Mouse (Mus musculus) kidney, postnatal 0 days (tissue): Measurements from ENCODE around the gene Trim9. TPM values are rescaled to one million over a fixed set of nuclear protein-coding genes. Genes with fewer than 3 reads are reported as not detected.

Experiments
- ATAC-seq: fragments of 200-750 bp; cut with Nextera tagmentation; replicated peaks from 2 replicates; pipeline ENCODE4 v1.8.0; 2017; ENCODE audit warnings: low read depth, moderate number of reproducible peaks, moderate TSS enrichment, moderate library complexity; ENCODE audit not compliant: low FRiP score
- DNase-seq: peaks from one replicate; pipeline ENCODE4 v3.0.0-alpha.2; 2016; ENCODE audit warnings: low spot score
- H3K27ac ChIP-seq: fragments of 300-500 bp; sonication (generic); 2 replicates; pipeline ENCODE4 v1.5.1; 2014; ENCODE audit warnings: mild to moderate bottlenecking
- H3K27me3 ChIP-seq: fragments of 300-500 bp; sonication (generic); 2 replicates; pipeline ENCODE4 v1.6.1; 2014; ENCODE audit warnings: low read length, mixed read lengths; ENCODE audit not compliant: insufficient read depth
- H3K36me3 ChIP-seq: fragments of 300-500 bp; sonication (generic); 2 replicates; pipeline ENCODE4 v1.6.1; 2014; ENCODE audit warnings: low read length, mixed read lengths; ENCODE audit not compliant: insufficient read depth
- H3K4me1 ChIP-seq: fragments of 300-500 bp; sonication (generic); replicated peaks from 2 replicates; pipeline ENCODE4 v1.6.1; 2014; ENCODE audit warnings: antibody characterized with exemption, low read length, mixed read lengths; ENCODE audit not compliant: insufficient read depth
- H3K4me2 ChIP-seq: fragments of 300-500 bp; sonication (generic); 2 replicates; pipeline ENCODE4 v1.6.1; 2014; ENCODE audit warnings: mild to moderate bottlenecking, low read length, moderate library complexity, mixed read lengths
- H3K4me3 ChIP-seq: fragments of 300-500 bp; sonication (generic); replicated peaks from 2 replicates; pipeline ENCODE4 v1.5.1; 2014; ENCODE audit warnings: low read depth, low read length
- H3K9ac ChIP-seq: fragments of 300-500 bp; sonication (generic); 2 replicates; pipeline ENCODE4 v1.6.1; 2014; ENCODE audit warnings: low read depth, low read length
- H3K9me3 ChIP-seq: fragments of 300-500 bp; sonication (generic); replicated peaks from 2 replicates; pipeline ENCODE4 v1.6.1; 2016; ENCODE audit warnings: low read length, inconsistent platforms, mixed read lengths
- CTCF ChIP-seq: IDR thresholded peaks from 2 replicates; pipeline ENCODE4 v1.5.1; 2016; ENCODE audit warnings: antibody characterized with exemption, low read depth, mild to moderate bottlenecking, moderate library complexity
- WGBS: fragments of 180-500 bp; shearing (Covaris S2); extraction: QIAGEN DNeasy Blood & Tissue Kit; methylation state at CpG from one replicate; pipeline ENCODE4 v1.1.7; 2014; 5-methylcytosine and 5-hydroxymethylcytosine counted together
- polyA plus RNA-seq: library from polyadenylated mRNA; unstranded; fragments of >200 nt; fragmentation: Nextera tagmentation; extraction: Ambion mirVana; gene quantifications from 2 replicates; pipeline ENCODE4 v1.2.1, GENCODE M21; 2015

Gene Trim9
- polyA plus RNA-seq, 1 experiment from 2014 or later = 2.3 TPM

DNA sequence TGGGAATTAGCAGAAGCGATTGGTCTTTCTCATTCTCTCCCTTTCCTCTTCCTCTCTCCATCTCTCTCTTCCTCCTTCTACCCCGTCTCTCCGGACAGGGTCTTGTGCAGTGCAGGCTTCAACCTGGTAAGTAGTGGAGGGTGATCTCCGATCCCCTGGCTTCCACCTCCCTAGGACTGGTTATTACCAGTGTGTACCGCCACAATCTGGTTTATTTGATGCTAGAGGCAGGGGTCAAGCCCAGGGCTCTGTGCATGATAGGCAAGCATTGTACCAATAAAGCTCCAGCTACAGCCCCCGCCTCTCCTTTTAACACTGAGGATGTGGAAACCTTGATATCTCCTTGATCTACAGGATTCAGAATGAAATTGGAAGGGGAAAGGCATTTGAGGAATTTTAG is 133.8 kb downstream of the Trim9 start:
- no peak for ATAC-seq
- no peak for TF ChIP-seq CTCF
- H3K4me2 ChIP-seq = no peak overlapping the region
- no peak overlapping the region for H3K9ac ChIP-seq
- WGBS = 70% methylated on average over 6 of the region's 6 CpGs
- DNase-seq = no peak
- no peaks in the 10 kb centered on the region for H3K27me3 ChIP-seq
- H3K4me3 ChIP-seq = no peak overlapping the region
- no peak overlapping the region for H3K27ac ChIP-seq
- H3K4me1 ChIP-seq = no peaks in the 10 kb centered on the region
- peaks cover 12% of the 10 kb centered on the region for H3K36me3 ChIP-seq
- H3K9me3 ChIP-seq = no peaks in the 10 kb centered on the region

DNA sequence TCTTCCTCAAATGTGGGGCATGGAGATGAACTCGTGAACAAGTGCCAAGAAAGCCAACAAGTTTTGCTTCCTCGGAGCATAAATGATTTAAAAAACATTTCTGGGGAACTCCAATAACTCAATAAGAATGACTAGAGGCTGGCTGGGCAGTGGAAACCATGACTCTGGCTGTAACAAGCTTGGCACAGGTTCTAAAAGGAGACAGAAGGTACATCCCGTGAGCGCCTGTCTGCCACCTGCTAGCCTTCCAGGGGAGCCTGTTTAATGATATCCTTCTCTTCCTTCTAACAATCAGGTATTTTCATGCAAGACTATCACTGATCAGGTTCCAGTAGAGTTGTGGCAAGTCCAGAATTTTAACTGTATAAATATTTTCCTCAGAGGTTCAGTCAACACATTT is 134.9 kb downstream of the Trim9 start:
- no peak overlapping the region for H3K4me2 ChIP-seq
- no peak for ATAC-seq
- H3K9me3 ChIP-seq = no peaks in the 10 kb centered on the region
- no peaks in the 10 kb centered on the region for H3K27me3 ChIP-seq
- H3K4me3 ChIP-seq = no peak overlapping the region
- 80% methylated on average over 4 of the region's 4 CpGs for WGBS
- TF ChIP-seq CTCF = no peak
- DNase-seq = no peak
- H3K27ac ChIP-seq = no peak overlapping the region
- H3K36me3 ChIP-seq = peaks cover 6% of the 10 kb centered on the region; the same call in 1 of the 2 replicates
- no peaks in the 10 kb centered on the region for H3K4me1 ChIP-seq
- H3K9ac ChIP-seq = no peak overlapping the region

- Histone ChIP-seq H3K36me3 (0 out of 2 replicates have a peak, but pooled peaks cover 2% of the 10 kb centered on the region), H3K27me3 (no peaks in the 10 kb centered on the region), H3K4me1 (no peaks in the 10 kb centered on the region), H3K9ac (no peak overlapping the region), H3K4me3 (no peak overlapping the region), H3K27ac (no peak overlapping the region), H3K9me3 (no peaks in the 10 kb centered on the region), H3K4me2 (no peak overlapping the region)
- ATAC-seq (no peak), DNase-seq (no peak)
- no peak for TF ChIP-seq CTCF
- 35% methylated on average over 5 of the region's 5 CpGs for WGBS
Measured at GRCm38 (mm10) chr12:70208214-70208613, 139.2 kb downstream of the Trim9 start.

GRCm38 (mm10) chr12:70204433-70204832 is 143.0 kb downstream of the Trim9 start:
- no peak for TF ChIP-seq CTCF
- ATAC-seq (no peak), DNase-seq (no peak)
- no peaks in the 10 kb centered on the region for H3K9me3 ChIP-seq
- 0 out of 2 replicates have a peak, but pooled peaks cover 6% of the 10 kb centered on the region for H3K36me3 ChIP-seq
- H3K27ac ChIP-seq = no peak overlapping the region
- 78% methylated on average over 8 of the region's 8 CpGs for WGBS
- no peak overlapping the region for H3K4me2 ChIP-seq
- H3K4me1 ChIP-seq = no peaks in the 10 kb centered on the region
- H3K27me3 ChIP-seq = no peaks in the 10 kb centered on the region
- H3K4me3 ChIP-seq = no peak overlapping the region
- H3K9ac ChIP-seq = no peak overlapping the region

DNA sequence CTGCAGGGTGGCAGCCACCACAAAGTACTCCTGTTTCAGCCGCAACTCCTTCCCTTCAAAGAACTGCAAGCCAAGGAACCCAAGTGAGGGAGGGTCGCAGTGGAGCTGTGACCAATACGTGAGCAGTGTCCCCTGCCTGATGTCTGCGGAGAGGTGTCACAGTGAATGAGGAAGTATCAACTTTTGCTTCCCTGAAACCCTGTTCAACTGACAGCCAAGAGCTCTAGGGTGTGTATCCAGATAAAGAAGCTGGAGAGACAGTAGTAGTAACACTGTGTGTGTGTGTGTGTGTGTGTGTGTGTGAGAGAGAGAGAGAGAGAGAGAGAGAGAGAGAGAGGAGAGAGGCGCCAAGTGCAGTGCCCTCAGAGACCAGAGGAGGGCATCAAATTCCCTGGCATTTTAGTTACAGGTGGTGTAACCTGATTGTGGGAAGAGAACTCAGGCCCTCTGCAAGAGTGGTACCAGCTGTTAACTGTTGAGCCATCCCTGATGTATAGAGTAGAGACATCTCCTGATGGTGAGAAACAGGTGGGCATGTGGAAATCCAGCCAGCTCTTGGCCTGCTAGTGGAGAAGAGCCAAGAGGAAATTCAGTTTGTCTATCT is 145.4 kb downstream of the Trim9 start:
- 71% methylated on average over 5 of the region's 5 CpGs for WGBS
- H3K27me3 ChIP-seq = no peaks in the 10 kb centered on the region
- no peak for ATAC-seq
- H3K9ac ChIP-seq = no peak overlapping the region
- H3K4me3 ChIP-seq = no peak overlapping the region
- no peak for DNase-seq
- H3K4me1 ChIP-seq = no peaks in the 10 kb centered on the region
- TF ChIP-seq CTCF = peak; percentile 53
- 0 out of 2 replicates have a peak, but pooled peaks cover 16% of the 10 kb centered on the region for H3K36me3 ChIP-seq
- H3K9me3 ChIP-seq = no peaks in the 10 kb centered on the region
- H3K4me2 ChIP-seq = no peak overlapping the region
- H3K27ac ChIP-seq = no peak overlapping the region

GRCm38 (mm10) chr12:70196341-70196740 is 151.1 kb downstream of the Trim9 start:
- H3K4me2 ChIP-seq = no peak overlapping the region
- no peaks in the 10 kb centered on the region for H3K4me1 ChIP-seq
- ATAC-seq (no peak), DNase-seq (no peak)
- no peak overlapping the region for H3K27ac ChIP-seq
- 84% methylated on average over 5 of the region's 5 CpGs for WGBS
- H3K9ac ChIP-seq = no peak overlapping the region
- H3K4me3 ChIP-seq = no peak overlapping the region
- no peak for TF ChIP-seq CTCF
- H3K9me3 ChIP-seq = no peaks in the 10 kb centered on the region
- H3K27me3 ChIP-seq = no peaks in the 10 kb centered on the region
- H3K36me3 ChIP-seq = peaks cover 18% of the 10 kb centered on the region; the same call in 1 of the 2 replicates

DNA sequence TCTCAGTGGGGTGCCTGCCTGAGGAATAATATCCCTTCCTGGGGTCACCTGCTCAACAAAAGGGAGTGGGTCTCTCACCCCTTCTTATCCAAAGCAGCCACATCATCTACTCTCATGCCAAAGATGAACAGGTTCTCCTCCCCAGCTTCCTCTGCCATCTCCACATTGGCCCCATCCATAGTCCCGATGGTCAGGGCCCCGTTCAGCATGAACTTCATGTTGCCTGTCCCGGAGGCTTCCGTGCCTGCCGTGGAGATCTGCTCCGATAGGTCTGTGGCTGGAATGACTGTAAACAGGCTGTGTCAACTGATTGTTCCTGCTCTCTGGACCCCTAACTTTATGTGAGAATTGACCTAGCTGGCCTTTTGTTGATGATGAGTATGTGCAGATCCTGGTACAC is 152.0 kb downstream of the Trim9 start:
- Histone ChIP-seq H3K4me2 (no peak overlapping the region), H3K4me1 (no peaks in the 10 kb centered on the region), H3K36me3 (peaks cover 22% of the 10 kb centered on the region), H3K27ac (no peak overlapping the region), H3K27me3 (no peaks in the 10 kb centered on the region), H3K9ac (no peak overlapping the region), H3K4me3 (no peak overlapping the region), H3K9me3 (no peaks in the 10 kb centered on the region)
- no peak for TF ChIP-seq CTCF
- ATAC-seq (no peak), DNase-seq (no peak)
- WGBS = 96% methylated on average over 6 of the region's 6 CpGs

Other genes with a start within 250 kb of the Trim9 start
- gene Nin, start 233.9 kb downstream of the Trim9 start, polyA plus RNA-seq = 7.6 and 7.9 TPM in 2 replicates
- not detected in 2 replicates for gene Abhd12b, start 193.5 kb downstream of the Trim9 start, polyA plus RNA-seq
- 43.1 and 44.2 TPM in 2 replicates for gene Pygl, start 116.1 kb downstream of the Trim9 start, polyA plus RNA-seq
- 93.4 and 108 TPM in 2 replicates for gene Tmx1, start 105.5 kb upstream of the Trim9 start, polyA plus RNA-seq